Mouse (Mus musculus): ENCODE measurements around the gene Ddb1. TPM values are rescaled to one million over a fixed set of nuclear protein-coding genes. Genes with fewer than 3 reads are reported as not detected.

Gene Ddb1
- polyA plus RNA-seq, 1 experiment from 2014 or later, result 364 TPM

- H3K9ac ChIP-seq (ENCODE audit: low read length), result no peak overlapping the region
- H3K4me3 ChIP-seq (ENCODE audit: low read length), result no peak overlapping the region
- ATAC-seq (ENCODE audit: low read depth), result peak; percentile 20; the same call in 1 of the 2 replicates
- H3K27me3 ChIP-seq (ENCODE audit: control insufficient read depth, insufficient read depth, low read depth, low read length), result no peaks in the 10 kb centered on the region
- H3K27ac ChIP-seq (ENCODE audit: low read length), result no peak overlapping the region
- H3K36me3 ChIP-seq (ENCODE audit: control insufficient read depth, insufficient read depth, low read length), result no peaks in the 10 kb centered on the region
- H3K9me3 ChIP-seq (ENCODE audit: control insufficient read depth, low read length), result no peaks in the 10 kb centered on the region
- no peak overlapping the region for H3K4me2 ChIP-seq (ENCODE audit: low read depth, low read length)
- H3K4me1 ChIP-seq (replicated peaks; ENCODE audit: control insufficient read depth, insufficient read depth, low read length), result no peaks in the 10 kb centered on the region
- WGBS, result 54% methylated on average over 3 of the region's 3 CpGs
These were observed 60.0 kb downstream of the Ddb1 start for GRCm38 (mm10) chr19:10665093-10665492.

GRCm38 (mm10) chr19:10665499-10665898, 60.4 kb downstream of the Ddb1 start:
- peak; percentile 68; the same call in 1 of the 2 replicates for ATAC-seq (ENCODE audit: low read depth)
- 5% methylated on average over 2 of the region's 2 CpGs for WGBS
- Histone ChIP-seq H3K9ac (ENCODE audit: low read length) (no peak overlapping the region), H3K27ac (ENCODE audit: low read length) (no peak overlapping the region), H3K36me3 (ENCODE audit: control insufficient read depth, insufficient read depth, low read length) (no peaks in the 10 kb centered on the region), H3K4me3 (ENCODE audit: low read length) (no peak overlapping the region), H3K27me3 (ENCODE audit: control insufficient read depth, insufficient read depth, low read depth, low read length) (no peaks in the 10 kb centered on the region), H3K4me1 (replicated peaks; ENCODE audit: control insufficient read depth, insufficient read depth, low read length) (no peaks in the 10 kb centered on the region), H3K4me2 (ENCODE audit: low read depth, low read length) (no peak overlapping the region), H3K9me3 (ENCODE audit: control insufficient read depth, low read length) (no peaks in the 10 kb centered on the region)

GRCm38 (mm10) chr19:10671319-10671718, 66.2 kb downstream of the Ddb1 start:
- Histone ChIP-seq H3K4me3 (ENCODE audit: low read length) (no peak overlapping the region), H3K27me3 (ENCODE audit: control insufficient read depth, insufficient read depth, low read depth, low read length) (no peaks in the 10 kb centered on the region), H3K9ac (ENCODE audit: low read length) (no peak overlapping the region), H3K27ac (ENCODE audit: low read length) (no peak overlapping the region), H3K4me1 (replicated peaks; ENCODE audit: control insufficient read depth, insufficient read depth, low read length) (no peaks in the 10 kb centered on the region), H3K4me2 (ENCODE audit: low read depth, low read length) (no peak overlapping the region), H3K36me3 (ENCODE audit: control insufficient read depth, insufficient read depth, low read length) (no peaks in the 10 kb centered on the region), H3K9me3 (ENCODE audit: control insufficient read depth, low read length) (no peaks in the 10 kb centered on the region)
- 76% methylated on average over 4 of the region's 4 CpGs for WGBS
- ATAC-seq (ENCODE audit: low read depth), result no peak

GRCm38 (mm10) chr19:10671854-10672417, 66.8 kb downstream of the Ddb1 start:
- Histone ChIP-seq H3K9me3 (ENCODE audit: control insufficient read depth, low read length) (no peaks in the 10 kb centered on the region), H3K27ac (ENCODE audit: low read length) (no peak overlapping the region), H3K27me3 (ENCODE audit: control insufficient read depth, insufficient read depth, low read depth, low read length) (no peaks in the 10 kb centered on the region), H3K9ac (ENCODE audit: low read length) (no peak overlapping the region), H3K4me3 (ENCODE audit: low read length) (no peak overlapping the region), H3K4me2 (ENCODE audit: low read depth, low read length) (no peak overlapping the region), H3K36me3 (ENCODE audit: control insufficient read depth, insufficient read depth, low read length) (no peaks in the 10 kb centered on the region), H3K4me1 (replicated peaks; ENCODE audit: control insufficient read depth, insufficient read depth, low read length) (no peaks in the 10 kb centered on the region)
- no peak for ATAC-seq (ENCODE audit: low read depth)
- 65% methylated on average over 9 of the region's 9 CpGs for WGBS

GRCm38 (mm10) chr19:10673275-10673674, 68.1 kb downstream of the Ddb1 start:
- Histone ChIP-seq H3K9ac (ENCODE audit: low read length) (no peak overlapping the region), H3K4me2 (ENCODE audit: low read depth, low read length) (no peak overlapping the region), H3K36me3 (ENCODE audit: control insufficient read depth, insufficient read depth, low read length) (no peaks in the 10 kb centered on the region), H3K27ac (ENCODE audit: low read length) (no peak overlapping the region), H3K9me3 (ENCODE audit: control insufficient read depth, low read length) (no peaks in the 10 kb centered on the region), H3K4me3 (ENCODE audit: low read length) (no peak overlapping the region), H3K4me1 (replicated peaks; ENCODE audit: control insufficient read depth, insufficient read depth, low read length) (no peaks in the 10 kb centered on the region), H3K27me3 (ENCODE audit: control insufficient read depth, insufficient read depth, low read depth, low read length) (no peaks in the 10 kb centered on the region)
- no peak for ATAC-seq (ENCODE audit: low read depth)
- WGBS, result 58% methylated on average over 1 of the region's 1 CpGs

- H3K4me1 ChIP-seq (replicated peaks; ENCODE audit: control insufficient read depth, insufficient read depth, low read length), result peaks cover 4% of the 10 kb centered on the region; the same call in 1 of the 2 replicates
- H3K4me3 ChIP-seq (ENCODE audit: low read length), result no peak overlapping the region
- no peak overlapping the region for H3K27ac ChIP-seq (ENCODE audit: low read length)
- no peaks in the 10 kb centered on the region for H3K27me3 ChIP-seq (ENCODE audit: control insufficient read depth, insufficient read depth, low read depth, low read length)
- no peak overlapping the region for H3K4me2 ChIP-seq (ENCODE audit: low read depth, low read length)
- no peaks in the 10 kb centered on the region for H3K36me3 ChIP-seq (ENCODE audit: control insufficient read depth, insufficient read depth, low read length)
- 79% methylated on average over 16 of the region's 16 CpGs for WGBS
- no peak overlapping the region for H3K9ac ChIP-seq (ENCODE audit: low read length)
- no peak for ATAC-seq (ENCODE audit: low read depth)
- H3K9me3 ChIP-seq (ENCODE audit: control insufficient read depth, low read length), result no peaks in the 10 kb centered on the region
These were observed 71.5 kb downstream of the Ddb1 start for GRCm38 (mm10) chr19:10676656-10677055.

GRCm38 (mm10) chr19:10677915-10678771, 73.0 kb downstream of the Ddb1 start, which contains the start of gene Pga5:
Gene Pga5 (minus strand): TSS chr19:10678071.
- H3K4me2 ChIP-seq (ENCODE audit: low read depth, low read length), result no peak within 1 kb of the TSS
- no peaks in the 10 kb centered on the region for H3K9me3 ChIP-seq (ENCODE audit: control insufficient read depth, low read length)
- no peak within 1 kb of the TSS for H3K4me3 ChIP-seq (ENCODE audit: low read length)
- peak; percentile 53 for ATAC-seq (ENCODE audit: low read depth)
- H3K27me3 ChIP-seq (ENCODE audit: control insufficient read depth, insufficient read depth, low read depth, low read length), result no peaks in the 10 kb centered on the region
- WGBS, result 23% methylated on average over 6 of the region's 6 CpGs
- no peak within 1 kb of the TSS for H3K9ac ChIP-seq (ENCODE audit: low read length)
- H3K4me1 ChIP-seq (replicated peaks; ENCODE audit: control insufficient read depth, insufficient read depth, low read length), result peaks cover 4% of the 10 kb centered on the region; the same call in 1 of the 2 replicates
- H3K36me3 ChIP-seq (ENCODE audit: control insufficient read depth, insufficient read depth, low read length), result no peaks in the 10 kb centered on the region
- no peak within 1 kb of the TSS for H3K27ac ChIP-seq (ENCODE audit: low read length)

- peak; percentile 38; the same call in 1 of the 2 replicates for ATAC-seq (ENCODE audit: low read depth)
These were observed 73.6 kb downstream of the Ddb1 start for GRCm38 (mm10) chr19:10678772-10679067.

More at GRCm38 (mm10) chr19:10678772-10679067, 73.6 kb downstream of the Ddb1 start:
- Histone ChIP-seq H3K27me3 (ENCODE audit: control insufficient read depth, insufficient read depth, low read depth, low read length) (no peaks in the 10 kb centered on the region), H3K4me1 (replicated peaks; ENCODE audit: control insufficient read depth, insufficient read depth, low read length) (peaks cover 4% of the 10 kb centered on the region; the same call in 1 of the 2 replicates), H3K9me3 (ENCODE audit: control insufficient read depth, low read length) (no peaks in the 10 kb centered on the region), H3K4me2 (ENCODE audit: low read depth, low read length) (no peak overlapping the region), H3K4me3 (ENCODE audit: low read length) (no peak overlapping the region), H3K9ac (ENCODE audit: low read length) (no peak overlapping the region), H3K27ac (ENCODE audit: low read length) (no peak overlapping the region), H3K36me3 (ENCODE audit: control insufficient read depth, insufficient read depth, low read length) (no peaks in the 10 kb centered on the region)
- WGBS, result 53% methylated on average over 1 of the region's 1 CpGs
